Mouse (Mus musculus) liver, embryonic 15.5 days (tissue): ENCODE measurements around the gene Adh1. TPM values are rescaled to one million over a fixed set of nuclear protein-coding genes. Genes with fewer than 3 reads are reported as not detected.

Experiments used
- ATAC-seq: fragments of 200-750 bp; cut with Nextera tagmentation; 2 replicates; pipeline ENCODE4 v1.8.0; 2017; ENCODE audit warnings: moderate number of reproducible peaks, mild to moderate bottlenecking, moderate library complexity; ENCODE audit not compliant: insufficient read depth
- H3K27ac ChIP-seq: fragments of 300-500 bp; sonication (generic); replicated peaks from 2 replicates; pipeline ENCODE4 v1.5.1; 2015; ENCODE audit warnings: mild to moderate bottlenecking, inconsistent platforms
- H3K27me3 ChIP-seq: fragments of 300-500 bp; sonication (generic); 2 replicates; pipeline ENCODE4 v1.6.1; 2015; ENCODE audit warnings: mild to moderate bottlenecking, inconsistent platforms
- H3K36me3 ChIP-seq: fragments of 300-500 bp; sonication (generic); replicated peaks from 2 replicates; pipeline ENCODE4 v1.6.1; 2015; ENCODE audit warnings: moderate library complexity, mild to moderate bottlenecking, inconsistent platforms
- H3K4me1 ChIP-seq: fragments of 300-500 bp; sonication (generic); replicated peaks from 2 replicates; pipeline ENCODE4 v1.6.1; 2015; ENCODE audit warnings: inconsistent platforms
- H3K4me2 ChIP-seq: fragments of 300-500 bp; sonication (generic); 2 replicates; pipeline ENCODE4 v1.6.1; 2015; ENCODE audit warnings: moderate library complexity, mild to moderate bottlenecking, inconsistent platforms
- H3K4me3 ChIP-seq: fragments of 300-500 bp; sonication (generic); replicated peaks from 2 replicates; pipeline ENCODE4 v1.5.1; 2015; ENCODE audit warnings: mild to moderate bottlenecking, inconsistent platforms
- H3K9ac ChIP-seq: fragments of 300-500 bp; sonication (generic); 2 replicates; pipeline ENCODE4 v1.6.1; 2015; ENCODE audit warnings: moderate library complexity, mild to moderate bottlenecking, inconsistent platforms
- H3K9me3 ChIP-seq: fragments of 300-500 bp; sonication (generic); replicated peaks from 2 replicates; pipeline ENCODE4 v1.6.1; 2016; ENCODE audit warnings: inconsistent platforms
- WGBS: fragments of 180-500 bp; shearing (Covaris S2); methylation state at CpG from one replicate; pipeline ENCODE4 v1.1.7; 2015; ENCODE audit warnings: mixed read lengths; ENCODE audit not compliant: insufficient replicate concordance; 5-methylcytosine and 5-hydroxymethylcytosine counted together
- polyA plus RNA-seq: library from polyadenylated mRNA; unstranded; fragments of >200 nt; fragmentation: Nextera tagmentation; extraction: Ambion mirVana; gene quantifications from 2 replicates; pipeline ENCODE4 v1.2.1, GENCODE M21; 2015

The Adh1 gene
- polyA plus RNA-seq, 1 experiment from 2014 or later: 37.2 TPM

DNA sequence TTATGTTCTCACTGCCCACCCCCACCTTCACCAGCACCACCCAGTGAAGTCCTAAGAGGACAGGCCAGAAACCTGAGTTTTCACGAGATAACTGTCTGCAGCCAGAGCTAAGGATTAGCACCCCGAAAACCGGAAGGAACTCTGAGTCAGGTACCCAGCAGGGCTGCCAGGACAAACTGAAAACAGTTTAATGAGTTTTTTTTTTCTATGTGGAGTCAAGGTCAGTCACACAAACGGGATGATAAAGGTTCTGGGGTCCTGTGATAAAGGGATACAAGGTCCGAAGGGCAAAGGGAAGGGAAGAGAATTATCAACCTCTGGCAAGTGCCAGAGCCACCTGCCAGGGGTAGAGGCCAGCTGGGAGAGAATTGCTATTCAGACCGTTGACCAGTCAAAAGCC is 19.4 kb upstream of the Adh1 start:
- Histone ChIP-seq H3K27ac (no peak overlapping the region), H3K9ac (no peak overlapping the region), H3K4me3 (no peak overlapping the region), H3K4me2 (no peak overlapping the region), H3K9me3 (no peaks in the 10 kb centered on the region), H3K4me1 (no peaks in the 10 kb centered on the region; the same call in 1 of the 2 replicates), H3K36me3 (no peaks in the 10 kb centered on the region), H3K27me3 (no peaks in the 10 kb centered on the region)
- no peak for ATAC-seq
- WGBS: 27% methylated on average over 6 of the region's 6 CpGs

DNA sequence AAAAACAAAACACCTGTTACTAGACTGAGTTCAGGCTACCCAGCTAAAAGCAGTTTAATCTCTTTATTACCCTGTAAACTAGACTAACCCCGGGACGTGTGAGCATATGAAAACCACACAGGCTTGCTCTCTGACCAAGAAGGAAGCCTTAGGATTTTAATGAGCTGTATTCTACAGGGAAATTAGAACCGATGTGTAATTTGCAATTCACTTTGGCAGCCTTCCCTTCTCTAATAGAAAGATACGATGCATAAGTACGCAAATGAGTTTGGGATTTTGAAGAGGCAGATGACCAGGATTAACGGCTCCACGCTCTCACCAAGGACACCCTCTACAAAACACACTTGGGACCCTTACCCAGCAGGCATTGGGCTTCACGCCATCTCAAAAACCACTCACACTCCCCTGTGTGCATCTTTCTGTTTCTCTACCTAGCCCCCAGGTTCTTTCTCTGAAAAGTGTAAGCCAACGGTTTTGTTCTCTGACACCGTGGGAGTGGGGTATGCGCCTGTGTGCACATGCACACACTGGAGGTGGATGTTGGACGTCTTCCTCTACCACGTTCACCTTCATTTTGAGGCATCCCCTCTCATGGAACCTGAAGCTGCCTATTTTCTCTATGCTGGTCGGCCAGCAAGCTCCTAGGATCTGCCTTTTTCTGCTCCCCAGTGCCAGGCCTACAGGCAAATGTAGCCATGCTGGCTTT is 18.6 kb upstream of the Adh1 start:
- Histone ChIP-seq H3K36me3 (no peaks in the 10 kb centered on the region), H3K4me3 (no peak overlapping the region), H3K4me1 (no peaks in the 10 kb centered on the region; the same call in 1 of the 2 replicates), H3K27ac (no peak overlapping the region), H3K4me2 (no peak overlapping the region), H3K27me3 (no peaks in the 10 kb centered on the region), H3K9me3 (no peaks in the 10 kb centered on the region), H3K9ac (no peak overlapping the region)
- no peak for ATAC-seq
- WGBS: 73% methylated on average over 14 of the region's 14 CpGs

DNA sequence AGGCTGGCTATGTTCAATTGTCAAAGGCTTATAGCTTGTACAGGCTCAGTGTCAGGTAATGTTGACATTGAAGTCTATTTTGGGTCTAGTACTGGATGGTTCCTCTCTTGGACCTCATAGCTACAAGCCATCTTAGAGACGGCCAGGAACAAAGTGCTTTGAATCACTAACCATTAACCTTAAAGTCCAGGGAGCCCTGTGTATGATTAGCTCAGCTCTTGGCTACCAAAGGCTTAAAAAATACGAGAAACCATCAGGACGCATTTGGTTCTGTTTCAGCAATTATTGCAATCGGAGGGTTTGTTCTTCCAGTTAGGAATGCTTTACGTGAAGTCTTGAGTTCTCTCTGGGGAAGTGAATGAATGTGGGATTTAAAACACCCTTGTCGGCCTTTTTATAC is 17.9 kb upstream of the Adh1 start:
- Histone ChIP-seq H3K4me3 (no peak overlapping the region), H3K27ac (no peak overlapping the region), H3K4me2 (no peak overlapping the region), H3K27me3 (no peaks in the 10 kb centered on the region), H3K36me3 (no peaks in the 10 kb centered on the region), H3K9ac (no peak overlapping the region), H3K9me3 (no peaks in the 10 kb centered on the region), H3K4me1 (no peaks in the 10 kb centered on the region; the same call in 1 of the 2 replicates)
- ATAC-seq: no peak
- WGBS: 57% methylated on average over 6 of the region's 6 CpGs

DNA sequence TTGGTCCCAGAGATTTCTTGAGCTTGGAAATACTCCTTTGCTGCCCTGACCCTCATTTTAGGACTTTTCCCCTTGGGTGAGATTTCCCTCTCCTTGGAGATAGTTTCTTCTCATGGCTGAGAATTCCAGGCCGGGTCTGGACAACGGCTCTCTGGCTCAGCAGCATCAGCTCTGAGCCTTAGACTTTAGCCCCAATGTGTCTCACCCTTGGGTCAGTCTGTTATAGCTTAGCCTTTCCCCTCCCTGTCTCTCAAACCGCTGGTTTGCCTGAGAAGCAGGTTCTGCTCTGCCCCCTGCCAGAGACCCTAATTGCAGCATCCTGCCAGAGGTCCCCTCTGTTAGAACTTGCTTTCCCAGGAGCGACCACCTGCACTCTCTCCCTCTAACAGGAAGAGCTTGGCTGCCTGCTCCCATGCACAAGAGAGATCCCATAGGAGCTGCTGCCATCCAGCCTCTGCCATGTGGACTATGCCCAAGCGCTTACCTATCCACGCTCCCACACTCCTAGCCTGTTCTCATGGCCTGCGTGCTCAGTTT is 16.4 kb upstream of the Adh1 start:
- 58% methylated on average over 7 of the region's 7 CpGs for WGBS
- no peaks in the 10 kb centered on the region for H3K9me3 ChIP-seq
- H3K27ac ChIP-seq: no peak overlapping the region
- H3K4me2 ChIP-seq: no peak overlapping the region
- H3K4me1 ChIP-seq: no peaks in the 10 kb centered on the region; the same call in 1 of the 2 replicates
- H3K27me3 ChIP-seq: no peaks in the 10 kb centered on the region
- ATAC-seq: no peak; the same call in 1 of the 2 replicates
- no peaks in the 10 kb centered on the region for H3K36me3 ChIP-seq
- H3K9ac ChIP-seq: no peak overlapping the region
- H3K4me3 ChIP-seq: no peak overlapping the region

DNA sequence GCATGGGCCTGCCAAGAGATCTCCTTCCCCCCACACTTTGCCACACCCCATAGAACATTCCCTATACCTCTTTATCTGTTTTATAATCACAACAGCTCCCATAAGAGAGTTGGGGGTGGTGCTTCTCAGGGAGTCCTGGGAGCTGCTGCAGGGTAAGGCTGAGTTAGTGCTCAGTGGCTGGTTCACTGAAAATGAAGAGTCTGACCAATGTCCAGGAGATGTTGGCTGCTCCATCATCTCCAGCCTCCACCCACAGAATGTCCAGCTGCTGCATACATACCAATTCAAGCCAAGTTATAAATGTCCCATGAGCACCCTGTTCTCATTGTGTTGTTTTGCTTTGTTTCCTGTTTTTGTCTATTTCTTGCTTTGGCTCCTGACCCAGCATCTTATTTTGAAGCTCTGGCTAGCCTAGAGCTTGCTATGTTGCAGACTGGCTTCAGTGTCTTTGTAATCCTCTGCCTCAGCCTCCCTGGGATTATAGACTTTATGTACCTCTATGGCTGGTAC is 14.2 kb upstream of the Adh1 start:
- Histone ChIP-seq H3K4me1 (no peaks in the 10 kb centered on the region), H3K36me3 (no peaks in the 10 kb centered on the region), H3K4me2 (no peak overlapping the region), H3K27ac (no peak overlapping the region), H3K9ac (no peak overlapping the region), H3K9me3 (no peaks in the 10 kb centered on the region), H3K4me3 (no peak overlapping the region), H3K27me3 (no peaks in the 10 kb centered on the region)
- ATAC-seq: no peak

DNA sequence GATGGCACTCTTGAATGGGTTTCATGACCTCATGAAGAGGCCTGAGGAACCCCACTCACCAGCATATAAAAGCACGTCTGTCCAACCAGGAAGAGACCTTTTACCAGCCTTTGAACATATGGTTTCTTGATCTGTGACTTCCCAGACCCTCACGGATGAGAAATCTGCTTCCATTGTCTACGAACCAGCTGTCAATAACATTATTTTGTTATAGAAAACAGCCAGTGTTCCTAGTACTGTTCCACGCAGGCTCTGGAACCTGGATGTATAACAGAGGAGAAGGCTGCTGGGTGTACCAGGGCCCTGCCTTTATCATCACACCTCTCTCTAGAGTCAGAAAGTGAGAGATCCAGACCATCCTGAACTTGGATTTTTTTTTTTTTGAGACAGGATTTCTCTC is 13.6 kb upstream of the Adh1 start:
- H3K9ac ChIP-seq: no peak overlapping the region
- H3K27ac ChIP-seq: no peak overlapping the region
- no peaks in the 10 kb centered on the region for H3K9me3 ChIP-seq
- H3K27me3 ChIP-seq: no peaks in the 10 kb centered on the region
- H3K4me3 ChIP-seq: no peak overlapping the region
- no peaks in the 10 kb centered on the region for H3K4me1 ChIP-seq
- 70% methylated on average over 4 of the region's 4 CpGs for WGBS
- no peaks in the 10 kb centered on the region for H3K36me3 ChIP-seq
- H3K4me2 ChIP-seq: no peak overlapping the region
- no peak for ATAC-seq

DNA sequence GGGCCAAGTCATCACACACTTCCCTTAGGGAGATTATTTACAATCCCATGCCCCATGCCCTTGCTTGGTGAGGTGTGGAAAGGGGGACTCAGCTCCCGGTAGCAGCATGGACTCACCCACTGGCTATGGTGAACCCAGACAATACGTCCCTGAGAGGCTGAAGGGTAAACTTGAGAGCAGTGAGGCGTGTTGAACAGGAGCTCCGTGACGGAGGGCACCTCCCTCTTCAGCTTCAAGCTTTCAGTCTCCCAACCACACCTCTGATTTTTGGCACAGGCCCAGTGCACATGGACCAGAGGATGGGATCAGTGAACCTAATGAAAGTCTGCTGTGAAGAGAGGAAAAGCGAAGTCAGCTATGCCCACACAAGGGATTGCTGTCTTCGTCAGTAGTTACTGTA is 12.8 kb upstream of the Adh1 start:
- Histone ChIP-seq H3K4me3 (no peak overlapping the region), H3K27me3 (no peaks in the 10 kb centered on the region), H3K36me3 (no peaks in the 10 kb centered on the region), H3K9ac (no peak overlapping the region), H3K27ac (no peak overlapping the region), H3K4me1 (no peaks in the 10 kb centered on the region), H3K9me3 (no peaks in the 10 kb centered on the region), H3K4me2 (no peak overlapping the region)
- ATAC-seq: no peak
- WGBS: 67% methylated on average over 7 of the region's 7 CpGs

DNA sequence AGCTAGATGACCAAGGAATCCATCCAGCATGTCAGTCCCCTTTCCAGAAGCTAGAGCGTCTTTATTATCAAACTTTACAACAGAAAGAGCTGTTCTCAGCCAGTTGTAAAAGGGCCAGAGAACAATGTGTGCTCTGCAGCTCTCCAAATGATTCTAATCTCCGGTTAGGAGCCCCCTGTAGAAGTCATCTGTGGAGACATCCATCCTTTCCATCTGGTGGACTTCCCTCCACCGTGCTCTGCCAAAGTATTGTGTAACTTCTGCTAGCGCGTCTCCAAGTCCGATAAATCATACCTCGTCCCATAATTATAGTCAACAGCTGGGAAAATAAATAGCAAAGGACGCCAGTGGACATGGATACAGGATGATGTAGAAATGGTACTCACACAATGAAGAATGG is 12.0 kb upstream of the Adh1 start:
- Histone ChIP-seq H3K4me2 (no peak overlapping the region), H3K36me3 (no peaks in the 10 kb centered on the region), H3K4me3 (no peak overlapping the region), H3K27me3 (no peaks in the 10 kb centered on the region), H3K4me1 (no peaks in the 10 kb centered on the region), H3K9me3 (no peaks in the 10 kb centered on the region), H3K27ac (no peak overlapping the region), H3K9ac (no peak overlapping the region)
- no peak for ATAC-seq
- WGBS: 73% methylated on average over 8 of the region's 8 CpGs

DNA sequence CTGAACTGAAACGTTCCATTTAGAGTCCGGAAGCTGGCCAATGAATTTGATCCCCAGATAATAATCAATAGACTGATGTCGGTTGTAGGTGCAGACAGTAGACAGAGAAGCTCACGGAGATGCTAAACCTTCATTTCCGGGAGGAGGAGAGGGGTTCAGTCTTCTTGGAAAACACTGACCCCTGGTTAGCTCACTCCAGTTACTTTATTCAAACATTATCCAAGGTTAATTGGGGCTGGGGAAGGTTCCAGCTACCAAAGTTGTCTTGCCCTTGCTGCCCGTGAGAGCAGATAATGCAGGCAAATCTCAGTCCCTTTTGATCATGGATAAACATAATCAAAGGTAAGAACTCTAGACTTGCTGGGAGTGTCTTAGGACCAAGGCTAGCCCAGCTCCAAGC is 9.6 kb upstream of the Adh1 start:
- Histone ChIP-seq H3K9ac (no peak overlapping the region), H3K27me3 (no peaks in the 10 kb centered on the region), H3K27ac (no peak overlapping the region), H3K4me3 (no peak overlapping the region), H3K36me3 (no peaks in the 10 kb centered on the region), H3K4me2 (no peak overlapping the region), H3K4me1 (no peaks in the 10 kb centered on the region), H3K9me3 (no peaks in the 10 kb centered on the region)
- 71% methylated on average over 6 of the region's 6 CpGs for WGBS
- ATAC-seq: no peak

DNA sequence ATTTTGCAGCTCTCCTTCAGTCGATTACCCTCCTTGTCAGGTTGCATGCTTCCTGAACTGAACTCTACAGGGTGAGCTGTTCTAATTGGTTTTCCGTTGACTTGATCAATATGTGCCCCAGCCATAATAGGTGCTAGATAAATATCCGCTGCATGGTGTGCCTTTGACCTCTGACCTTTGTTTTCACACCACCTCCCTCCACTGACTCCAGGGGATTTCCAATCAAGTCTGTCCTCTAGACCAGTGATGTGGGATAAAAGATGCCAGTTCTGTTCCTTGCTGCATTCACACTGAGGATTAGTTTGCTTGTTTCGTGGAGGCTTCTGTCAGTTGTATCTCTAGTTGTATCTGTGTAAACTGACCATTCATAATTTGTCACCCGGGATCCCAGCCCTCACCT is 6.6 kb upstream of the Adh1 start:
- no peaks in the 10 kb centered on the region for H3K9me3 ChIP-seq
- H3K27me3 ChIP-seq: no peaks in the 10 kb centered on the region
- ATAC-seq: peak; percentile 31; the same call in 1 of the 2 replicates
- H3K4me2 ChIP-seq: no peak overlapping the region
- H3K4me1 ChIP-seq: no peaks in the 10 kb centered on the region
- H3K36me3 ChIP-seq: no peaks in the 10 kb centered on the region
- no peak overlapping the region for H3K27ac ChIP-seq
- no peak overlapping the region for H3K4me3 ChIP-seq
- H3K9ac ChIP-seq: no peak overlapping the region
- 51% methylated on average over 5 of the region's 5 CpGs for WGBS

DNA sequence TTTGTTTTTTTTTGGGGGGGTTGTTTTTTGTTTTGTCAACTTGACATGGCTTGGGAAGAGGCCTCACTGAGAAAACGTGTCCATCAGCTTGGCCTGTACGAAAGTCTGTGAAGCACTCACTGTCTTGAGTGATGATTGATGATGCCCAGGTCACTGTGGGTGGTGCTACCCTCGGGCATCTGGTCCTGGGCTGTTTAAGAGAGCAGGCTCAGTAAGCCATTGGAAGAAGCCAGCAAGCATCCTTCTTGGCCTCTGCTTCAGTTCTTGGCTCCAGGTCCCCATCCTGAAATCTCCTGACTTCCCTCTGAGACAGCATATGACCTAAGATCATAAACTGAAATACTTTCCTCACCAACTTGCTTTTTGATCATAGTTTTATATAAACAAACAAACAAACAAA is 5.4 kb upstream of the Adh1 start:
- no peaks in the 10 kb centered on the region for H3K9me3 ChIP-seq
- H3K4me3 ChIP-seq: no peak overlapping the region
- WGBS: 48% methylated on average over 3 of the region's 3 CpGs
- H3K27me3 ChIP-seq: no peaks in the 10 kb centered on the region
- H3K9ac ChIP-seq: no peak overlapping the region
- no peak overlapping the region for H3K27ac ChIP-seq
- no peaks in the 10 kb centered on the region for H3K36me3 ChIP-seq
- no peak for ATAC-seq
- no peaks in the 10 kb centered on the region for H3K4me1 ChIP-seq
- no peak overlapping the region for H3K4me2 ChIP-seq
